ENCODE assay signal across 10 mouse cellular contexts in genomic region chr1:180384486-180384885, GRCm38 (mm10). TPM values are rescaled to one million over a fixed set of nuclear protein-coding genes. Genes with fewer than 3 reads are reported as not detected.
A peak's percentile ranks its signal among the peaks of the same experiment; 100 is the strongest.
DNase-seq lines count a peak whose midpoint lies in the region; ATAC-seq lines count a peak whose summit lies in the region.
"Had no signal": no experiment of that assay in that cellular context is flagged by ENCODE, and none has a peak within 500 bp of the region (broad histone marks: within the 10 kb centered on the region; RNA-seq: fewer than 3 reads in every experiment).

No protein-coding gene starts in this region.

- H3K36me3 ChIP-seq in lung, embryonic 16.5 days (ENCODE audit: control insufficient read depth, insufficient read depth, low read length): no peaks in the 10 kb centered on the region
- H3K36me3 ChIP-seq: forebrain, embryonic 15.5 days had no signal

- DNase-seq in cerebellum, adult 11-12 months: peak; percentile 14
- no peak for DNase-seq in cerebellum, adult 18-20 months
- peak; percentile 50 to 64 for DNase-seq in left cerebral cortex, adult 18-20 months (ENCODE audit: low spot score in 2 of 2)
- no peak for DNase-seq in left cerebral cortex, postnatal 10 days (ENCODE audit: extremely low spot score in 1 of 2, low spot score in 2 of 2)
- DNase-seq in R1 (ENCODE audit: low read depth, low spot score): peak; percentile 33
- DNase-seq in urinary bladder, postnatal 25 days (ENCODE audit: low spot score): no peak
- DNase-seq in spleen, postnatal 4 days (ENCODE audit: low spot score in 2 of 2): no peak

- intact Hi-C loops in left cerebral cortex, postnatal 10 days (cut with DNase I): no loop called here

- no peak overlapping the region for H3K9ac ChIP-seq in lung, embryonic 16.5 days (ENCODE audit: low read length)
- H3K9ac ChIP-seq: forebrain, embryonic 15.5 days; limb, embryonic 13.5 days had no signal

- H3K4me2 ChIP-seq in lung, embryonic 16.5 days (ENCODE audit: low read depth, low read length): no peak overlapping the region
- H3K4me2 ChIP-seq: forebrain, embryonic 15.5 days; limb, embryonic 13.5 days had no signal

- no peak for ATAC-seq in lung, embryonic 16.5 days (ENCODE audit: low read depth)
- ATAC-seq: forebrain, embryonic 15.5 days had no signal

- H3K4me1 ChIP-seq in lung, embryonic 16.5 days (replicated peaks; ENCODE audit: control insufficient read depth, insufficient read depth, low read length): peaks cover 31% of the 10 kb centered on the region

- peak overlapping the region; percentile 21 for H3K27ac ChIP-seq in lung, embryonic 16.5 days (ENCODE audit: low read length)
- H3K27ac ChIP-seq: forebrain, embryonic 15.5 days; limb, embryonic 13.5 days had no signal

- no peaks in the 10 kb centered on the region for H3K27me3 ChIP-seq in lung, embryonic 16.5 days (ENCODE audit: control insufficient read depth, insufficient read depth, low read depth, low read length)
- H3K27me3 ChIP-seq: forebrain, embryonic 15.5 days; limb, embryonic 13.5 days had no signal

- no peaks in the 10 kb centered on the region for H3K9me3 ChIP-seq in lung, embryonic 16.5 days (ENCODE audit: control insufficient read depth, low read length)
- H3K9me3 ChIP-seq: forebrain, embryonic 15.5 days; limb, embryonic 13.5 days had no signal

- whole genome bisulfite sequencing in lung, embryonic 16.5 days: 53% methylated on average over 10 of the region's 10 CpGs

- no peak overlapping the region for H3K4me3 ChIP-seq in lung, embryonic 16.5 days (ENCODE audit: low read length)
- H3K4me3 ChIP-seq: forebrain, embryonic 15.5 days; limb, embryonic 13.5 days had no signal

RNA-seq across cellular contexts. Expression of gene Itpkb, which starts 54.2 kb away (rescaled TPM):
- 10 to 100 TPM; 18.3 to 20.2 TPM for total RNA-seq in left cerebral cortex, adult 18-20 months (2021)
- 10 to 100 TPM; 11.6 to 12.9 TPM for total RNA-seq in left cerebral cortex, postnatal 10 days (2021)
- polyA plus RNA-seq in lung, embryonic 16.5 days (2015; fragmentation: Nextera tagmentation; extraction: Ambion mirVana): 9.4 and 10.6 TPM in 2 replicates

Comparison
In these comparisons a context has a peak if more than half of its experiments do, and no peak if none do; other contexts are left out.
1. DNase-seq: peak in cerebellum, adult 11-12 months (single experiment), left cerebral cortex, adult 18-20 months (2 of 2) and R1 (single experiment); none in cerebellum, adult 18-20 months (0 of 2), left cerebral cortex, postnatal 10 days (0 of 2), urinary bladder, postnatal 25 days (single experiment) and spleen, postnatal 4 days (0 of 2).